Mouse (Mus musculus) liver, postnatal 0 days (tissue): ENCODE data around the gene Ankle1. TPM values are rescaled to one million over a fixed set of nuclear protein-coding genes. Genes with fewer than 3 reads are reported as not detected.

Experiments
- ATAC-seq: fragments of 200-750 bp; cut with Nextera tagmentation; 2 replicates; pipeline ENCODE4 v1.8.0; 2017; ENCODE audit warnings: mild to moderate bottlenecking, moderate library complexity
- DNase-seq: peaks from one replicate; pipeline ENCODE4 v3.0.0-alpha.2; 2016
- H3K27ac ChIP-seq: fragments of 300-500 bp; sonication (generic); 2 replicates; pipeline ENCODE4 v1.5.1; 2014; ENCODE audit warnings: antibody characterized with exemption, moderate library complexity, mild to moderate bottlenecking, low read depth
- H3K27me3 ChIP-seq: fragments of 300-500 bp; sonication (generic); 2 replicates; pipeline ENCODE4 v1.6.1; 2014; ENCODE audit warnings: low read length, control low read depth, mixed read lengths; ENCODE audit not compliant: insufficient read depth
- H3K36me3 ChIP-seq: fragments of 300-500 bp; sonication (generic); replicated peaks from 2 replicates; pipeline ENCODE4 v1.6.1; 2014; ENCODE audit warnings: mild to moderate bottlenecking, control low read depth, low read length, moderate library complexity, mixed read lengths; ENCODE audit not compliant: insufficient read depth
- H3K4me1 ChIP-seq: fragments of 300-500 bp; sonication (generic); 2 replicates; pipeline ENCODE4 v1.6.1; 2014; ENCODE audit warnings: antibody characterized with exemption, mild to moderate bottlenecking, control low read depth; ENCODE audit not compliant: insufficient read depth
- H3K4me2 ChIP-seq: fragments of 300-500 bp; sonication (generic); 2 replicates; pipeline ENCODE4 v1.6.1; 2014; ENCODE audit warnings: low read depth, mild to moderate bottlenecking, low read length, moderate library complexity, mixed read lengths
- H3K4me3 ChIP-seq: fragments of 300-500 bp; sonication (generic); 2 replicates; pipeline ENCODE4 v1.5.1; 2014; ENCODE audit warnings: low read depth, low read length
- H3K9ac ChIP-seq: fragments of 300-500 bp; sonication (generic); replicated peaks from 2 replicates; pipeline ENCODE4 v1.6.1; 2014; ENCODE audit warnings: mild to moderate bottlenecking, moderate library complexity
- H3K9me3 ChIP-seq: fragments of 300-500 bp; sonication (generic); 2 replicates; pipeline ENCODE4 v1.6.1; 2016; ENCODE audit warnings: mild to moderate bottlenecking, control low read depth, low read length, mixed read lengths
- CTCF ChIP-seq: sonication (generic); IDR thresholded peaks from 2 replicates; pipeline ENCODE4 v1.5.1; 2016; ENCODE audit warnings: antibody characterized with exemption, low read depth
- EP300 ChIP-seq: IDR thresholded peaks from 2 replicates; pipeline ENCODE4 v1.6.1; 2016; ENCODE audit warnings: antibody characterized with exemption, low read depth, mild to moderate bottlenecking
- WGBS: fragments of 180-500 bp; shearing (Covaris S2); extraction: QIAGEN DNeasy Blood & Tissue Kit; methylation state at CpG from one replicate; pipeline ENCODE4 v1.1.7; 2014; ENCODE audit not compliant: insufficient replicate concordance; 5-methylcytosine and 5-hydroxymethylcytosine counted together
- polyA plus RNA-seq: library from polyadenylated mRNA; unstranded; fragments of >200 nt; fragmentation: Nextera tagmentation; extraction: Ambion mirVana; gene quantifications from 2 replicates; pipeline ENCODE4 v1.2.1, GENCODE M21; 2015

The Ankle1 gene
- polyA plus RNA-seq, 1 experiment from 2014 or later, result 11.4 TPM

DNA sequence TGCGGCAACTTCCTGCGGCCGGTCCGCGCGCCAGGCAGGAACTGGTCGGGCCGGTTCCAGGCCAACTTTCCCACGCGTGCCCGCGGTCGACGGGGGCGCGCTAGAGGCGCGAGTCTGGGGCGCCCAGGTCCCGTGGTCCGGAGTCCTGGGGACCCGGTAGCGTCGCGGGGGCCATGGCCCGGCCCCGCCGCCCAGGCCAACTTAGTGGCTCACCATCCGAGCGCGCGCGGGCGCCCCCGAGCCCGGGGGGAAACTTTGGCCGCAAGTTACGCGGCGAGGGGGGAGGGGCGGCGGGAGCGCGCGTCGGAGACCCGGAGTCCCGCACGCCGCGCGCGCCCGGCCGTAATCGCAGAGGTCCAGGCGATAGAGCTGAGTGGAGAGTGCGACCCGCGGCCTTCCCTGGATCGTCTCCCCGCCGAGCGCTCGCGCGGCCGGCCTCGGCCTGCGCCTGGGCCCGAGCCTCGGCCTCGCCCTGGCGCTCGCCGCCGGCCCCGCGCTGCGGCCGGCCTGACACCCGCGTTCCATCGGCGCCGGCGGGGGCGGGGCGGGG lies 24.3 kb upstream of the Ankle1 start, which contains the start of gene Nr2f6:
Gene Nr2f6, minus strand, starts transcription at position 540 of the 550 bp plus-strand sequence.
- Histone ChIP-seq H3K36me3 (peaks cover 8% of the 10 kb centered on the region; the same call in 1 of the 2 replicates), H3K4me1 (peaks cover 28% of the 10 kb centered on the region), H3K4me3 (peak within 1 kb of the TSS; percentile 70), H3K27ac (peak within 1 kb of the TSS; percentile 96), H3K9ac (peak within 1 kb of the TSS; percentile 78), H3K9me3 (no peaks in the 10 kb centered on the region), H3K27me3 (peaks cover 16% of the 10 kb centered on the region), H3K4me2 (peak within 1 kb of the TSS; percentile 92)
- DNase-seq (peak; percentile 74), ATAC-seq (peak; percentile 5)
- 6% methylated on average over 45 of the region's 89 CpGs for WGBS
- TF ChIP-seq EP300 (no peak), CTCF (no peak)

DNA sequence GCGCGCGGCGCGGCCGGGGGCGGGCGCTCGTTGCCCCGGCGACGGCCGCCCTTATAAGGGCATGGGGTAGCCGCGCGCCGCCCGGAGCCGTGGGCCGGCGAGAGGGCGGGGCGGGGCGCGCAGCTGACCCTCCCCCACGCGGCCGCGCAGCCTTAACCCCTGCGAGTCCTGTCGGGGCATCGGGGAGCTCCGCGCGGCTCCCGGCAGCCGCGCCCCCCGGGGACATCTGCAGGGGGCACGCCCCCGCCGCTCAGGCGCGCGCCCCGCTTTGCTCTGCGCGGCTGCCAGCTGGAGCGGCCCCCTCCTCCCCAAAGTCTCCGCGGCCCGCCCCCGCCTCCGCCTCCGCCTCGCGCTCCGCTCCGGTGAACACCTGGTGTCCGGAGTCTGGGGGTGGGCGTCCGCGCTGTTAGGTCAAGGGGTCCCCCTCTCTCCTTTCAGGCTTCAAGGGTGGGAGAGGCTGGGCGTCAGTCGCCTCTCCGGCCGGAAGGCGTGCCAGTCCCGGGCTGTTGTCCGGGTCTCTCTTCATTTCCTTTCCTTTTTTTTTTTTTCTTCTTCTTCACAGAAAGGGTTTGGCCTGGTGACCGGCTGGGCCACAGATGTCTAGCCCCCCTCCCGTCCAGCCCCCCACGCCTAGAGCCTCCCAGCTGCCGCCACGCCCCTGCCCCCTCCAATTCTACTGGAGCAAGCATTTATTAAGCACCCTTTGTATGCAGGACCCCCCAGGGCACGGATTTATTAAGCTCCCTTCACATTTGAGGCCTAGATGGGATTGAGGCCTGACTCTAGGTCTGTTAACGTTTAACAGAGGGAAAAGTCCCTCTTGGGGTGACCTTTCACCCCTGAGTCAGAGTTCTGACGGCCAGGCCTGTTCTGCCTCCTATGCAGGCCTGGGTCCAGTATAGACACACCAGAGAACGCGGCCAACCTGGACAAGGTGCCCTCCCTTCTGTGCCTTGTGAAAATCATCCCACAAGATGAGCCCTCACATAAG lies 23.5 kb upstream of the Ankle1 start:
- DNase-seq (peak; percentile 88), ATAC-seq (peak; percentile 82)
- WGBS, result 6% methylated on average over 48 of the region's 80 CpGs
- Histone ChIP-seq H3K4me3 (peak overlapping the region; percentile 70), H3K27me3 (peaks cover 16% of the 10 kb centered on the region), H3K4me2 (peak overlapping the region; percentile 92), H3K4me1 (peaks cover 23% of the 10 kb centered on the region), H3K36me3 (peaks cover 7% of the 10 kb centered on the region; the same call in 1 of the 2 replicates), H3K9me3 (no peaks in the 10 kb centered on the region), H3K9ac (peak overlapping the region; percentile 78), H3K27ac (peak overlapping the region; percentile 96)
- TF ChIP-seq CTCF, result no peak
- TF ChIP-seq EP300, result no peak

DNA sequence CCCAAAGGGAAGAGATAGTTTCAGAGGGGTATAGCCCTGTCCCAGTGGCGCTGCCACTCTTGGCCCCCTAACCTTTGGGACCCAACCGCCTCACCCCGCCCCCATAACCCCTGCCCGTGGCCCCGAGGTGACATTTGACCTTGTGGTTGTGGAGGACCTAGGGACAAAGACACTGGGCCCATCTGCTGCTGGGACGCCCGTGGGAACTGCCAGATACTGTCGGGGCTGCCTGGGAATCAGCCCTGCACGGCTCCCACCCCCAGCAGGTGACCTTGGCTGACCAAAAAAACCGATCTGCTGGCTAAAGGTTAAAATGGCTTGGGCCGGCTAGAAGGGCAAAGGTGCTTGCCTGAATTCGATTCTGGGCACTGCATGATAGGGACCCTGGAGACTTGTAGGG lies 22.4 kb upstream of the Ankle1 start:
- 44% methylated on average over 12 of the region's 12 CpGs for WGBS

DNA sequence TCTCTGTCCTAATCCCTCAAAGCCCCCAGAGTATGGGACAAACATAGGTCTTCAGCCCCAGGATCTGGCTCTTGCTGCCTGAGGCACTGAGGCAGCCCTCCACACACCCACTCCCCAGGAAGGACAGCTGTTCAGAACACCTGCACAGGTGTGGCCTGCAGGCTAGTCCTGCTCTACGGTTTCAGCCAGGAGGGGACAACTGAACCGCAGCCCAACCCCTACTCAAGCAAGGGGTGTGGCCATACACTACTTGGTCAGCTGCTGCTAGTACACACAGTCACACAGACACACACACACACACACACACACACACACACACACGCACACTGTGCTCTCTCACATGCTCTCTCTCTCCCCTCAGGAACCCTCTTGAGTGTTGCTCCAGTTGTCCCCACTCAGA lies 21.9 kb upstream of the Ankle1 start:
- H3K4me2 ChIP-seq, result peak overlapping the region; percentile 92; the same call in 1 of the 2 replicates

More for the DNA sequence above, 22.4 kb upstream of the Ankle1 start:
- H3K36me3 ChIP-seq, result no peaks in the 10 kb centered on the region
- ATAC-seq (peak; percentile 22), DNase-seq (peak; percentile 59)
- H3K4me2 ChIP-seq, result peak overlapping the region; percentile 92
- H3K9ac ChIP-seq, result peak overlapping the region; percentile 46
- H3K9me3 ChIP-seq, result no peaks in the 10 kb centered on the region
- H3K4me3 ChIP-seq, result no peak overlapping the region
- peaks cover 16% of the 10 kb centered on the region for H3K27me3 ChIP-seq
- peak overlapping the region; percentile 96 for H3K27ac ChIP-seq
- peak; percentile 31; the same call in 1 of the 2 replicates for TF ChIP-seq EP300
- no peak for TF ChIP-seq CTCF
- H3K4me1 ChIP-seq, result peaks cover 24% of the 10 kb centered on the region

DNA sequence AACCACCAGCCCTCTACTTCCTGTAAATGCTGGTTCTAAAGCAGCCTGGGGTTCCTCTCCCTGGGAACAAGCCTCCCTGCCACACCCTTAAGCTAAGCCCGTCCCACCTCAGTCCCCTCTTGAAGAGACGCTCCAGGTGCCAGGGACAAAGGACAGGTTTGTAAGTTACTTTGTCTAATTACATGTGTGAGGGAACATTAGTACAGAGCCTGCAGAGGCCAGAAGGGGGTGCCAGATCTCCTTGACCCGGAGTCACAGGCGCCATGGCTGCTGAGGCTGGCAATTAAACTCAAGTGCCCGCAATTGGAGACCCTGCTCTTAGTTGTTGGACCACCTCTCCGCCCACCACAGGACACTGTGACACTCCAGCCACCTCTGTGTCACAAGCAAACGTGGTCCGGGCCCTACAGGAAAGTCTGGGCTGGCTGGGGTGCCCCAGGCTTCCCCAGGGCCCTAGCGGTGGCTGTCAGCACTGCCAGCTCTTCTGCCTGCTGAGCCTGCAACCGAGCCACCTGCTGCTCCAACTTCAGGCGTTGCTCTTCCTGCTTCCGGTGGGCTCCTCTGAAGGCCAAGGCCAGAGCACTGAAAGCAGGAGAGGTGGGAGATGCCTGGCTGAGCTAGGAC lies 20.5 kb upstream of the Ankle1 start:
- no peak overlapping the region for H3K4me2 ChIP-seq
- H3K36me3 ChIP-seq, result no peaks in the 10 kb centered on the region
- DNase-seq, result no peak
- no peak overlapping the region for H3K9ac ChIP-seq
- no peak overlapping the region for H3K27ac ChIP-seq
- peaks cover 12% of the 10 kb centered on the region for H3K27me3 ChIP-seq
- peaks cover 15% of the 10 kb centered on the region for H3K4me1 ChIP-seq
- H3K9me3 ChIP-seq, result no peaks in the 10 kb centered on the region
- no peak overlapping the region for H3K4me3 ChIP-seq
- 78% methylated on average over 12 of the region's 12 CpGs for WGBS
- no peak; the same call in 1 of the 2 replicates for TF ChIP-seq CTCF
- no peak for TF ChIP-seq EP300
- no peak for ATAC-seq

More for the DNA sequence above, 21.9 kb upstream of the Ankle1 start:
- Histone ChIP-seq H3K4me3 (no peak overlapping the region), H3K9ac (peak overlapping the region; percentile 46; the same call in 1 of the 2 replicates), H3K4me1 (peaks cover 22% of the 10 kb centered on the region), H3K36me3 (no peaks in the 10 kb centered on the region), H3K9me3 (no peaks in the 10 kb centered on the region), H3K27me3 (peaks cover 16% of the 10 kb centered on the region), H3K27ac (peak overlapping the region; percentile 96)
- TF ChIP-seq CTCF, result no peak
- TF ChIP-seq EP300, result no peak
- whole genome bisulfite sequencing, result 48% methylated on average over 3 of the region's 3 CpGs
- DNase-seq (no peak), ATAC-seq (peak; percentile 22)

DNA sequence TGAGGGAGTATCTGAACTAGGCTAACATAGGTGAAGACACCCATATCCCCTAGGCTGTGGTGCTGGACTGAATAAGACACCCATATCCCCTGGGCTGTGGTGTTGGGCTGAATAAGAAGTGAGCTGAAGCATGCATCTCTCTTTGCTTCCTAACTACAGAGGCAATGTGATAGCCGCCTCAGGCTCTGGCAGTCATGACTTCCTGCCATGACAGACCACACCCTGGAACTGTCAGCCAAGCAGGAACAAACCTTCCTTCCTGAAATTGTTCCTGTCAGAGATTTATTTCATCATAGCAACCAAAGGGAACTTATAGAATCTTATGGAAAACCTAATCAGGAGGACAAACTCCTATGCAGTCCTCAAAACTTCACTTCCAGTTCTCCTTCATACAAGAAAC lies 17.5 kb upstream of the Ankle1 start:
- H3K27me3 ChIP-seq, result no peaks in the 10 kb centered on the region
- no peak overlapping the region for H3K4me3 ChIP-seq
- ATAC-seq, result no peak
- no peak for DNase-seq
- H3K36me3 ChIP-seq, result no peaks in the 10 kb centered on the region
- H3K27ac ChIP-seq, result no peak overlapping the region
- no peaks in the 10 kb centered on the region for H3K9me3 ChIP-seq
- no peak overlapping the region for H3K4me2 ChIP-seq
- peaks cover 9% of the 10 kb centered on the region for H3K4me1 ChIP-seq
- 30% methylated on average over 1 of the region's 1 CpGs for WGBS
- H3K9ac ChIP-seq, result no peak overlapping the region
- TF ChIP-seq CTCF, result no peak
- TF ChIP-seq EP300, result no peak
